Mouse (Mus musculus) cortical plate, adult 2 months (tissue): ENCODE measurements around the gene Rdh13. TPM values are rescaled to one million over a fixed set of nuclear protein-coding genes. Genes with fewer than 3 reads are reported as not detected.
A peak's percentile ranks its signal among the peaks of the same experiment; 100 is the strongest.

ENCODE experiments used
- H3K27ac ChIP-seq: fragments of 200-500 bp; 2 replicates; pipeline ENCODE4 v1.5.1; 2012; ENCODE audit warnings: low read length, control low read depth, inconsistent platforms; ENCODE audit not compliant: insufficient read depth
- H3K4me1 ChIP-seq: fragments of 200-500 bp; 2 replicates; pipeline ENCODE4 v1.6.1; 2011; ENCODE audit warnings: low read length; ENCODE audit not compliant: control insufficient read depth, insufficient read depth
- H3K4me3 ChIP-seq: fragments of 200-500 bp; 2 replicates; pipeline ENCODE4 v1.5.1; 2011; ENCODE audit warnings: mild to moderate bottlenecking, low read length, control low read depth; ENCODE audit not compliant: insufficient read depth
- CTCF ChIP-seq: fragments of 200-500 bp; IDR thresholded peaks from 2 replicates; pipeline ENCODE4 v1.5.1; 2011; ENCODE audit warnings: mild to moderate bottlenecking, control low read depth, low read length; ENCODE audit not compliant: insufficient read depth; ENCODE audit errors: extremely low read depth
- POLR2A ChIP-seq: fragments of 200-500 bp; IDR thresholded peaks from 2 replicates; pipeline ENCODE4 v1.6.1; 2011; ENCODE audit warnings: mild to moderate bottlenecking, low read length, control low read depth; ENCODE audit not compliant: insufficient read depth; ENCODE audit errors: extremely low read depth
- polyA plus RNA-seq: library from polyadenylated mRNA; depleted of rRNA; stranded (reverse); fragments of >200 nt; gene quantifications from 2 replicates; pipeline ENCODE4 v1.2.3, GENCODE M21; 2012; rRNA removed

Gene Rdh13
- polyA plus RNA-seq: 22.8 and 26.1 TPM in 2 replicates

DNA sequence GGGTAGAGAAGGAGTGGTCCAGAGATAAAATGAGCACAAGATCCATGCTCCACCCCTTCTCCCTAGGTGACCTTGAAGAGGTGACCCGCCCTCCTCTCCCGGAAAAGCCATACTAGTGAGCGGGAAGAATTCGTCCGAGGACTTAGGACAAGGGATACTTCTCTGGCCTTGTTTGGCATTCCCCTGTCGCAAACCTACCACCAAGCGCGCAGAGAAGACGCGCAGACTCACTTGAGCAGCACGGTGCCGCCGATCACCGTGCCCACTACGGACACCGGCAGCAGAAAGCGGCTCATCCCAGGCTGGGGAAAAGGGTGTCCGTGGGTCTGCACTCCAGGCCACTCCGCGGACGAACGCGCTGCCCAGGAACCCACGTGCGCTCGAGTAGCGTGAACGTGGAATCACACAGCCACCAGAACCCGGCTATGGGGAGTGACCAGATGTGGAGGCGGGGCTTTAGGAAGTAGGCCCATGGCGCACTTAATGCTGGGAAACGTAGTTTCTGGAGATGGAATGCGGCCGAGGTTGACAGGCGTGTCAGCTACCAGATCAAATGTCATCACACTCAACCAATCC lies at the start of gene Rdh13:
Rdh13 (minus strand) TSS at position 434 of the 576 bp plus-strand sequence.
- TF ChIP-seq POLR2A (peak; percentile 32; the same call in 1 of the 2 replicates), CTCF (no peak)
- peak within 1 kb of the TSS; percentile 63 for H3K4me3 ChIP-seq

DNA sequence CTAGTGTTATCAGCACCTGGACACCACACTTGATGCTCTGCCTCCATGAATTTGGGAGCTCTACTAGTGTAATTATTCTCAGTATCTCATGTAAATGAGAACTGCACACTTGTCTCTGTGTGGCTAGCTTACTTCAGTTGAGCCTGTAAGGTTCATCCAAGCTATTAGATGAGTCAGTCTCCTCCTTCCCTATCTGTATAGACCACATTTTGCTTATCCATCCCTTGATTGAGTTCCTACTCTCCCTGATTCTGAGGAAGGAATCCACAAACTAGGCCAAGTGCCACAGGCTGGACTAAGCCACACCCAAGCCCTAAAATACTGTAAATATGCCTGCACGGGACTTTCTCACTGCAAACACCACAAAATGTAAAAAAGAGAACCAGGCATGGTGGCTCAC lies 48.5 kb upstream of the Rdh13 start:
- TF ChIP-seq POLR2A (no peak), CTCF (no peak)
- no peak overlapping the region for H3K27ac ChIP-seq
- H3K4me1 ChIP-seq: peaks cover 5% of the 10 kb centered on the region
- no peak overlapping the region for H3K4me3 ChIP-seq

More for the DNA sequence above, at the start of gene Rdh13:
- Histone ChIP-seq H3K27ac (peak within 1 kb of the TSS; percentile 67; the same call in 1 of the 2 replicates), H3K4me1 (peaks cover 2% of the 10 kb centered on the region)

GRCm38 (mm10) chr7:4492284-4493224 lies 47.1 kb upstream of the Rdh13 start:
- H3K4me3 ChIP-seq: no peak overlapping the region
- no peak for TF ChIP-seq CTCF
- no peak for TF ChIP-seq POLR2A

GRCm38 (mm10) chr7:4491308-4491707 lies 45.9 kb upstream of the Rdh13 start:
- Histone ChIP-seq H3K27ac (no peak overlapping the region), H3K4me1 (no peaks in the 10 kb centered on the region), H3K4me3 (no peak overlapping the region)
- TF ChIP-seq CTCF: no peak
- TF ChIP-seq POLR2A: no peak

More at GRCm38 (mm10) chr7:4492284-4493224, 47.1 kb upstream of the Rdh13 start:
- Histone ChIP-seq H3K4me1 (no peaks in the 10 kb centered on the region; the same call in 1 of the 2 replicates), H3K27ac (no peak overlapping the region)

- H3K4me3 ChIP-seq: no peak overlapping the region
- H3K4me1 ChIP-seq: 0 out of 2 replicates have a peak, but pooled peaks cover 2% of the 10 kb centered on the region
- no peak for TF ChIP-seq POLR2A
- no peak for TF ChIP-seq CTCF
- no peak overlapping the region for H3K27ac ChIP-seq
These were observed 36.8 kb upstream of the Rdh13 start for GRCm38 (mm10) chr7:4482281-4482680.

- Histone ChIP-seq H3K4me3 (no peak overlapping the region), H3K4me1 (0 out of 2 replicates have a peak, but pooled peaks cover 2% of the 10 kb centered on the region)
- TF ChIP-seq CTCF (peak; percentile 58), POLR2A (no peak)
These were observed 34.2 kb upstream of the Rdh13 start for GRCm38 (mm10) chr7:4479674-4480073.

GRCm38 (mm10) chr7:4478796-4479291 lies 33.4 kb upstream of the Rdh13 start:
- Histone ChIP-seq H3K4me1 (0 out of 2 replicates have a peak, but pooled peaks cover 2% of the 10 kb centered on the region), H3K4me3 (peak overlapping the region; percentile 8), H3K27ac (no peak overlapping the region)
- TF ChIP-seq POLR2A: no peak
- TF ChIP-seq CTCF: no peak

More at GRCm38 (mm10) chr7:4479674-4480073, 34.2 kb upstream of the Rdh13 start:
- H3K27ac ChIP-seq: no peak overlapping the region

- H3K4me3 ChIP-seq: peak overlapping the region; percentile 8
- no peak overlapping the region for H3K27ac ChIP-seq
- TF ChIP-seq POLR2A (0 out of 2 replicates have a peak, but pooled peaks have one; percentile 25), CTCF (no peak)
- 0 out of 2 replicates have a peak, but pooled peaks cover 2% of the 10 kb centered on the region for H3K4me1 ChIP-seq
These were observed 32.8 kb upstream of the Rdh13 start for GRCm38 (mm10) chr7:4478021-4478795.
